Mouse (Mus musculus) neural tube, embryonic 15.5 days (tissue): Measurements from ENCODE around the gene Hnrnpm. TPM values are rescaled to one million over a fixed set of nuclear protein-coding genes. Genes with fewer than 3 reads are reported as not detected.
"Not testable (repeated sequence)": the region's sequence is repeated elsewhere in the genome, so short reads cannot be mapped to it uniquely, and the experiment has no call there.

Experiments
- ATAC-seq: fragments of 200-750 bp; cut with Nextera tagmentation; 2 replicates; pipeline ENCODE4 v1.8.0; 2017; ENCODE audit warnings: mild to moderate bottlenecking, moderate TSS enrichment, moderate library complexity; ENCODE audit not compliant: low FRiP score
- H3K27ac ChIP-seq: fragments of 300-500 bp; sonication (generic); replicated peaks from 2 replicates; pipeline ENCODE4 v1.5.1; 2015; ENCODE audit warnings: mild to moderate bottlenecking, inconsistent platforms
- H3K27me3 ChIP-seq: fragments of 300-500 bp; sonication (generic); replicated peaks from 2 replicates; pipeline ENCODE4 v1.6.1; 2015; ENCODE audit warnings: inconsistent platforms
- H3K36me3 ChIP-seq: fragments of 300-500 bp; sonication (generic); 2 replicates; pipeline ENCODE4 v1.6.1; 2015; ENCODE audit warnings: inconsistent platforms
- H3K4me1 ChIP-seq: fragments of 300-500 bp; sonication (generic); 2 replicates; pipeline ENCODE4 v1.6.1; 2015; ENCODE audit warnings: inconsistent platforms
- H3K4me2 ChIP-seq: fragments of 300-500 bp; sonication (generic); 2 replicates; pipeline ENCODE4 v1.6.1; 2015; ENCODE audit warnings: inconsistent platforms, mild to moderate bottlenecking, moderate library complexity
- H3K4me3 ChIP-seq: fragments of 300-500 bp; sonication (generic); replicated peaks from 2 replicates; pipeline ENCODE4 v1.5.1; 2015; ENCODE audit warnings: mild to moderate bottlenecking, inconsistent platforms
- H3K9ac ChIP-seq: fragments of 300-500 bp; sonication (generic); replicated peaks from 2 replicates; pipeline ENCODE4 v1.6.1; 2015; ENCODE audit warnings: mild to moderate bottlenecking, inconsistent platforms
- H3K9me3 ChIP-seq: fragments of 300-500 bp; sonication (generic); replicated peaks from 2 replicates; pipeline ENCODE4 v1.6.1; 2016; ENCODE audit warnings: inconsistent platforms
- WGBS: fragments of 180-500 bp; shearing (Covaris S2); methylation state at CpG from one replicate; pipeline ENCODE4 v1.1.7; 2015; ENCODE audit warnings: mixed read lengths; 5-methylcytosine and 5-hydroxymethylcytosine counted together
- polyA plus RNA-seq: library from polyadenylated mRNA; unstranded; fragments of >200 nt; fragmentation: Nextera tagmentation; extraction: Ambion mirVana; gene quantifications from 2 replicates; pipeline ENCODE4 v1.2.1, GENCODE M21; 2015

The Hnrnpm gene
- 161 and 203 TPM in 2 replicates for polyA plus RNA-seq

GRCm38 (mm10) chr17:33686760-33687159, at the start of gene Hnrnpm:
Gene Hnrnpm, minus strand, starts transcription at chr17:33686860.
- peaks cover 8% of the 10 kb centered on the region for H3K36me3 ChIP-seq
- no peaks in the 10 kb centered on the region for H3K9me3 ChIP-seq
- no peaks in the 10 kb centered on the region for H3K27me3 ChIP-seq
- H3K4me3 ChIP-seq: peak within 1 kb of the TSS; percentile 93
- WGBS: 97% methylated on average over 1 of the region's 1 CpGs
- no peak for ATAC-seq
- peaks cover 33% of the 10 kb centered on the region for H3K4me1 ChIP-seq
- peak within 1 kb of the TSS; percentile 98 for H3K27ac ChIP-seq
- H3K9ac ChIP-seq: peak within 1 kb of the TSS; percentile 50
- H3K4me2 ChIP-seq: peak within 1 kb of the TSS; percentile 92

GRCm38 (mm10) chr17:33733526-33733925, 46.9 kb upstream of the Hnrnpm start:
- not testable (repeated sequence) for ATAC-seq, H3K27me3 ChIP-seq, H3K36me3 ChIP-seq, H3K4me2 ChIP-seq, H3K4me1 ChIP-seq, H3K9ac ChIP-seq, H3K27ac ChIP-seq, H3K9me3 ChIP-seq, H3K4me3 ChIP-seq
- 86% methylated on average over 10 of the region's 10 CpGs for WGBS

- H3K9ac ChIP-seq, H3K4me2 ChIP-seq, H3K9me3 ChIP-seq, H3K27me3 ChIP-seq, ATAC-seq, H3K4me3 ChIP-seq, H3K27ac ChIP-seq, H3K4me1 ChIP-seq, H3K36me3 ChIP-seq: not testable (repeated sequence)
- WGBS: 81% methylated on average over 9 of the region's 9 CpGs
Measured at GRCm38 (mm10) chr17:33732556-33733083, 46.0 kb upstream of the Hnrnpm start.

- ATAC-seq: no peak
- Histone ChIP-seq H3K9ac (no peak overlapping the region), H3K36me3 (no peaks in the 10 kb centered on the region), H3K9me3 (no peaks in the 10 kb centered on the region; the same call in 1 of the 2 replicates), H3K4me2 (no peak overlapping the region), H3K4me1 (no peaks in the 10 kb centered on the region), H3K4me3 (no peak overlapping the region), H3K27me3 (no peaks in the 10 kb centered on the region), H3K27ac (no peak overlapping the region)
- WGBS: 76% methylated on average over 2 of the region's 2 CpGs
Measured at GRCm38 (mm10) chr17:33729215-33729614, 42.6 kb upstream of the Hnrnpm start.

GRCm38 (mm10) chr17:33728396-33728795, 41.7 kb upstream of the Hnrnpm start:
- Histone ChIP-seq H3K4me2 (no peak overlapping the region), H3K36me3 (no peaks in the 10 kb centered on the region), H3K27ac (no peak overlapping the region), H3K4me1 (no peaks in the 10 kb centered on the region), H3K4me3 (no peak overlapping the region), H3K9me3 (no peaks in the 10 kb centered on the region; the same call in 1 of the 2 replicates), H3K27me3 (no peaks in the 10 kb centered on the region), H3K9ac (no peak overlapping the region)
- 79% methylated on average over 2 of the region's 2 CpGs for WGBS
- no peak for ATAC-seq

- Histone ChIP-seq H3K27ac (no peak overlapping the region), H3K36me3 (no peaks in the 10 kb centered on the region), H3K9ac (no peak overlapping the region), H3K27me3 (no peaks in the 10 kb centered on the region), H3K4me1 (peaks cover 14% of the 10 kb centered on the region), H3K4me2 (no peak overlapping the region), H3K9me3 (no peaks in the 10 kb centered on the region), H3K4me3 (no peak overlapping the region)
- no peak for ATAC-seq
- 95% methylated on average over 7 of the region's 7 CpGs for WGBS
Measured at GRCm38 (mm10) chr17:33719736-33720378, 33.2 kb upstream of the Hnrnpm start.

- H3K9ac ChIP-seq: no peak overlapping the region
- H3K9me3 ChIP-seq: no peaks in the 10 kb centered on the region
- peak overlapping the region; percentile 68 for H3K4me3 ChIP-seq
- H3K27ac ChIP-seq: peak overlapping the region; percentile 23; the same call in 1 of the 2 replicates
- H3K36me3 ChIP-seq: no peaks in the 10 kb centered on the region; the same call in 1 of the 2 replicates
- H3K4me2 ChIP-seq: peak overlapping the region; percentile 79
- WGBS: 46% methylated on average over 10 of the region's 10 CpGs
- no peaks in the 10 kb centered on the region for H3K27me3 ChIP-seq
- peaks cover 14% of the 10 kb centered on the region for H3K4me1 ChIP-seq
- peak; percentile 20 for ATAC-seq
Measured at GRCm38 (mm10) chr17:33718944-33719725, 32.5 kb upstream of the Hnrnpm start.

- peak; percentile 100 for ATAC-seq
- H3K27me3 ChIP-seq: no peaks in the 10 kb centered on the region
- H3K4me1 ChIP-seq: peaks cover 14% of the 10 kb centered on the region
- peak within 1 kb of the TSS; percentile 79 for H3K4me2 ChIP-seq
- H3K36me3 ChIP-seq: no peaks in the 10 kb centered on the region; the same call in 1 of the 2 replicates
- no peaks in the 10 kb centered on the region for H3K9me3 ChIP-seq
- H3K27ac ChIP-seq: peak within 1 kb of the TSS; percentile 38
- H3K9ac ChIP-seq: peak within 1 kb of the TSS; percentile 67
- 0% methylated on average over 45 of the region's 46 CpGs for WGBS
- peak within 1 kb of the TSS; percentile 68 for H3K4me3 ChIP-seq
Measured at GRCm38 (mm10) chr17:33718384-33718881, 31.8 kb upstream of the Hnrnpm start, which contains the start of gene March2. Gene March2, minus strand, starts transcription at chr17:33718670.

- Histone ChIP-seq H3K9ac (peak overlapping the region; percentile 67), H3K27me3 (no peaks in the 10 kb centered on the region), H3K27ac (peak overlapping the region; percentile 38; the same call in 1 of the 2 replicates), H3K4me1 (peaks cover 14% of the 10 kb centered on the region), H3K4me2 (peak overlapping the region; percentile 79), H3K4me3 (peak overlapping the region; percentile 68), H3K9me3 (no peaks in the 10 kb centered on the region), H3K36me3 (no peaks in the 10 kb centered on the region; the same call in 1 of the 2 replicates)
- ATAC-seq: peak; percentile 11; the same call in 1 of the 2 replicates
- 5% methylated on average over 8 of the region's 8 CpGs for WGBS
Measured at GRCm38 (mm10) chr17:33717982-33718381, 31.3 kb upstream of the Hnrnpm start.

GRCm38 (mm10) chr17:33717246-33717645, 30.6 kb upstream of the Hnrnpm start:
- WGBS: 100% methylated on average over 1 of the region's 1 CpGs
- Histone ChIP-seq H3K4me1 (peaks cover 14% of the 10 kb centered on the region), H3K4me3 (no peak overlapping the region), H3K9me3 (no peaks in the 10 kb centered on the region), H3K36me3 (no peaks in the 10 kb centered on the region; the same call in 1 of the 2 replicates), H3K27ac (no peak overlapping the region), H3K27me3 (no peaks in the 10 kb centered on the region), H3K4me2 (no peak overlapping the region), H3K9ac (no peak overlapping the region)
- no peak for ATAC-seq

- Histone ChIP-seq H3K4me3 (no peak overlapping the region), H3K4me1 (peaks cover 14% of the 10 kb centered on the region), H3K9ac (no peak overlapping the region), H3K4me2 (no peak overlapping the region), H3K27me3 (no peaks in the 10 kb centered on the region), H3K27ac (no peak overlapping the region), H3K36me3 (peaks cover 10% of the 10 kb centered on the region; the same call in 1 of the 2 replicates), H3K9me3 (peaks cover 6% of the 10 kb centered on the region; the same call in 1 of the 2 replicates)
- 93% methylated on average over 1 of the region's 1 CpGs for WGBS
- ATAC-seq: no peak
Measured at GRCm38 (mm10) chr17:33714779-33715178, 28.1 kb upstream of the Hnrnpm start.
